Mouse (Mus musculus) CD8-positive naive resting alpha-beta T cell, adult 2 months (primary cell): Measurements from ENCODE around the gene Sec14l3.

Experiments
- DNase-seq, 2 experiments: peaks; one replicate each; pipeline ENCODE4 v3.0.0; 2022; ENCODE audit warnings: low read depth in 2 of 2, low spot score in 2 of 2

Gene Sec14l3

DNA sequence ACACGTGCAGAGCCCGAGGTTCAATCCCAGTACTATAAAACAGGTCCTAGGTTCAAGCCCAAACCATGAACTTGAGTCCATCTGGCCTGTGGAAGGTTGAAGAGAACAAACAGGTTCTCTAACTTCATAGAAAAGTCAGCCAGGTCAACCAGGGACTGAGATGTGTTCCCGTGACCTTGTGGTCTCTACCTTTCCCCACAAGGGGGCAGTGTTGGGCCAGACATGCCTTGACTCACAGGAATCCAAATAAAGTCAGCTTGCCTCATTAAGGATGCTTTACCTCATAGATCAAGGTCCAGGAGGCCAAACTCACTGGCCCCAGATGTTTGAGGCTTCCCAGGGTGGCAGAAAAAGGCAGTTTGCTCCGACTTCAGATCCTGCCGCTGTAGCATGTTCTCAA, 11.1 kb upstream of the Sec14l3 start:
- DNase-seq = peak; percentile 38 to 53

DNA sequence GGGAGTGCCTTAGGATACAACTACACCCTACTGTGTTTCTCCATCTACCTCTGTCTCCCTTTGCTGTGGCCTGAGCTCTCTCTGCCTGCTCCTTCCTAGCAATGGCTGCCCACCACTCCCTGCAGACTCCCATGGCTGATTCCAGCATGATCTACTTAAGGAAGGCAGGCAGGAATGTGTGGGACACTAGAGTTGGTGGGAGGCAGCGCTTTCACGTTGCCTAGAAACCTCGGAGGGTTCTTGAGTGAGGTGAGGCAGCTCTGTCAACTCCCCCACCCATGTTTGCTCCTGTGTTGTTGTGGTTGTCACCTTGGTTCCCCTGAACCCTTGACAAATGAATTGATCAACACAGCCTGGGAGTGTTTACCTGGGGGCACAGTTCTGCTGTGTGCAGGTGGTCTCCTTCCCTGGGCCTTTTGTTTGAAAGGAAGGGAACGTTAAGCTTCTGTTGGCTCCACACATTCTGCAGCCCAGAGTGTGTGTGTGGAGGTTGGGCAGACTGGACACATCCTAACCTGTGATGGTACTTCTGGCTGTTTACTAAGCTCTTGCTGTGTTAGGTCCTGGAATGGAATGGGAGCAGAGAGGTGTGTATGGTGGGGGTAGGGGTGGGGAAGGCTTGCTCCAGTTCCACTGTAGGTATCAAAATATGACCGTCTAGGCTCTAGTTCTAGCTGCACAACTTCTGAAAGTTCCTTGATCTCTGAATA, 3.6 kb upstream of the Sec14l3 start:
- no peak for DNase-seq

DNA sequence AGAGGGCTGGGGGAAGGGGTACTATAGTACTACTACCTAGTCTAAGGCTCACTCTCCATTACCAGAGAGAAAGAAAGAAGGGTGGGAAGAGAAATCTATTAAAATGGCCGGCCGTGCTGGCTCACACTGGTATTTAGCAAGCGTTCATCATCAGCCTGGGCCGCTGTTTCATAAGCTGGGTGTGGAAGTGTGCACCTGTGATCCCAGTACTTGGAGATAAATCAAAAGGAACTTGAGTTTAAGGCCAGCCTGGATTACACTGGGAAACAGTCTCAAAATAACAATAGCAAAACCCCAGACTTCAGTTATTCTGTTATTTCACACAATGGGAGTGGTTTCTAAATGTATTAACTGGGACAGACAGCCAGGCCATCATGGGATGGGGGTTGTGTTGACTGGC, 2.1 kb upstream of the Sec14l3 start:
- no peak for DNase-seq

DNA sequence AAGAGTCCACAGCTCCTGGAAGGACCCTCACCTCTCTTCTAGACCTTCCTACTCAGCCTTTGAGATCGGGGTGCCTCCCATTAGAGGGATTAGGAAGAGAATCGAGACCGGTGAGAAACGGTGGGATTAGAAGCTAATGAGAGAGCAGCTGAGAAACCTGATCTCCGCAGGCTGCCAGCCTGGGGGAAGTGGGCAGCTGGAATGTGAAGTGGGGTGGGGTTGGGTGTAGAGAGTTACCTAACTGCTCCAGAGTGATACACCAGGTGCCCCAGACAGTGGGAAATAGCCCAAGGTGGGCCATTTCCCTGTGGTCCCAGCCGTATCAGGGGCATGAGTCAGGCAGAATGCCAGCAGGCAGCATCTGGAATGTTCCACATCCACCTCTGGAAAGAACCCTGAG, 1.7 kb upstream of the Sec14l3 start:
- DNase-seq = no peak

- no peak for DNase-seq
Observed at GRCm38 (mm10) chr11:4069664-4070063, 5.0 kb downstream of the Sec14l3 start.

GRCm38 (mm10) chr11:4076633-4077032, 12.0 kb downstream of the Sec14l3 start:
- no peak for DNase-seq

- DNase-seq = no peak
Observed at GRCm38 (mm10) chr11:4078267-4078933, 13.8 kb downstream of the Sec14l3 start.

DNA sequence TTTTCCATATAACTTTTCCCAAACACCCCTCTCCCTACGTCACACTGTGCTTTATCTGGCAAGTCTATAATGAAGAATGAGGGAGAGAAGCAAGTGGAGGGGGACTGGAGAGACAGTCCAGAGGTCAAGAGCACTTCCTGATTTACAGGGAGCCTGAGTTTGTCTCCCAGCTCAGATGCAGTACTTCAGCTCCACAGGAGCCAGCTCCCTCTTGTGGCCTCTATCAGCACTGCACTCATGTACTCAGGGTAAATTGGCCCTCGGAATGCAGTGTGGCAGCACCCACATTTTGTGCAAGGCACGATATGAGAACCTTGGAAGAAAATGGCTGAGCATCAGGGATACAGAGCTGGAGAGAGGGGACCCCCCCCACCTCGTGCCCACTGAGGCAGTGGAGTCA, 15.6 kb downstream of the Sec14l3 start:
- DNase-seq = peak in 1 of 2 experiments; percentile 37

GRCm38 (mm10) chr11:4083316-4084078, 18.9 kb downstream of the Sec14l3 start:
- DNase-seq = peak; percentile 35 to 47

- DNase-seq = no peak
Observed at GRCm38 (mm10) chr11:4086246-4086645, 21.6 kb downstream of the Sec14l3 start.

- DNase-seq = no peak
Observed at GRCm38 (mm10) chr11:4087267-4087666, 22.6 kb downstream of the Sec14l3 start.

DNA sequence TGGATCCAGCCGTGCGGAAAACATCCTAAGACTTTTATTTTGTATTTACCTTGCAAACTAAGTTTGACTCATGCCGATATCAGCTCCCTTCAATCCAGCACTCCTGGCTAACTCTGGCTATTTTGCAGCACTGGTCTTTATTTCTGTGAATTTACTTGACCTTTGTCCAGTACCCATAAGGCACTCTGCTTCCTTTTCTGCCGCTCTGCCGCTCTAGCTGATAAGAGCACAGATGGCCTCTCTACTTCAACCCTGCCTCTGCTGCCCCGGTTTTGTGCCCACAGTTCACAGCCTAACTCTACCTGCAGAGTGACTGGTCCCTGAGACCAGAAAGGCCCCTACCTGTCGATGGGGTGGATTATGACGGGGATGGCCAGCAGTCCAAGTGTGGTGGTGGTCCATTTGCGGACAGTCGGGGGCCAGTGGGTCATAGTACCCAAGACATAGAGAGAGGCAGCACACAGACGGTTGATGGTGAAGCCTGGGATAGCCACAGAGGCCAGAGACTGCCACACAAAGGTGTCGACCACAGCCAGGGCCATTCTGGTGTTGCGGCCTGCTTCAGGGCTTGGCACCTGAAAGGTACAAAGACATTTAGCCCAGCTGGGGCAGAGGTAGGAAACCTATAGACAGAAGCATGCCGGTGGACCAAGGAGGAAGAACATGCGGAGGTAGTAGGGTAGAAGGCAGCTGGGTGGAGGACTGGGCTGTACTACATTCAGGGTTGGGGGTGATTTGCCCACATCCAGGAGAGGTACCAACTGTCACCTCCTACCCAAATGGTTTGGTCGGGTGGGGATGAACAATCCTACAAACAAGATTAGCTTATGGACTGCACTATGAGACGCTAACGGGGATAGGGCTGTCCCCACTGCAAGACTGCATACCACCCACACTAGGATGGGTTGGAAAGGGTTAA, 29.1 kb downstream of the Sec14l3 start:
- DNase-seq = no peak

GRCm38 (mm10) chr11:4094378-4095170, 29.9 kb downstream of the Sec14l3 start:
- peak; percentile 73 to 77 for DNase-seq

DNA sequence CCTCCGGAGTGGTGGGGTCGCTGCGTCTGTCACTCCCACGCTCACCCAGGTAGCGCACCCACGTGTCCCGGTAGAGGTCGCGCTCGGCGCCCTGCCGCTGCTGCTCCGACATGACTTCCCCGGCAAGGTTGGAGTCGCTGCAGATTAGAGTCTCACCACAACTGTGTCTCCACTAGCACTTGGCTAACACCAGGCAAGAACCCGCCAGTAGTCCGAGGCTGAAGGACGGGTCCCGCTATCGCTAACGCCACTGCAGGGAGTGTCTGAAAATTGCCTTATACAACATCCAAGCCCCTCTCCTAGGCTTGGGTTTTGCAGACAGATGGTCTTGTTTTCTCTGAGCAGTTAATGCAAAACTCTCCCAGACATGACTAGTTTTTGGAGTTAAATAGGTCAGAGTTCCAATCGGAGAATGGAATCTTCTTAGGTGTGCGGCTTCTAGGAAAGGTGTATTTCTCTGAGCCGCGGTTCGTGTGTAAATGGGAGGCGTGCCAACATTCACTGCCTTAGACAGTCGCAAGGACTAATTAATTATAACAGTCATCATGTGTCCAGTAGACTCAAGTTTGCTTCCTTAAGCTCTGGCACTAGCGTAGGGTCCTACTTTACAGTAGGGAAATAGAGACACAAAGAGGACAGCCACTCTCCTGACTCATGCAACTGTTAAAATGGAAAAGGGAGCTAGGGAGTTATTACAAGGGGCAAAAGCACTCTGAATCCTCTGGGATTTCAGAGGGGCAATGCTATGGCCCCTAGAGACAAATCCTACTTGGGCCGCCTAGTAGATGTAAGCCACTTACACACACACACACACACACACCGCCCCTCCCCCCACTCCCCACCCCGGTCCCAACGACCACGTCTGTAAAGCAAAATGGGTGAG, 30.8 kb downstream of the Sec14l3 start, which contains the start of gene Mtfp1:
Gene Mtfp1, minus strand, starts transcription at position 275 of the 883 bp plus-strand sequence.
- peak; percentile 26 to 33 for DNase-seq

- peak; percentile 86 to 88 for DNase-seq
Observed at GRCm38 (mm10) chr11:4096054-4096984, 31.7 kb downstream of the Sec14l3 start.

- DNase-seq = no peak
Observed at GRCm38 (mm10) chr11:4097091-4097621, 32.5 kb downstream of the Sec14l3 start.

GRCm38 (mm10) chr11:4098120-4098519, 33.5 kb downstream of the Sec14l3 start:
- DNase-seq = peak in 1 of 2 experiments; percentile 18

DNA sequence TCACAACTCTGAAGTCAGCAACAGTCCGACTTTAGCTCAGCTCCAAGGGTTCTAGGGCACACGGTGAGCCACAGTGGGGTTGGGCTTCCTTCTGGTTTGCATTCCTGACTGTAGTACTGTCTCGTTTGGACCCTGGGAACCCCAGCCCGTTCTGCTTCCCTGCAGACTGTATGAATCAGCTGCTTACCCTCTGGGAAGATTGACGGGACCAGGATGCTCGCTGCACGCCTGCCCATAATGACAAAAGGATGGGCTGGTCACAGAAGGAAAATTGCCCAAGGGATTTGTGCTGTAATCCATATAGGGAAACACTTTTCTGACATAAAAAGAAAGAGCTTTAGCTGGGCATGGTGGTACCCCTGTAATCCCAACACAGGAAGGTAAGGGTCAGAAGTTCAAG, 34.2 kb downstream of the Sec14l3 start:
- DNase-seq = no peak
